Mouse (Mus musculus) MEL (cell line): ENCODE results near the gene Sptbn1. TPM values are rescaled to one million over a fixed set of nuclear protein-coding genes. Genes with fewer than 3 reads are reported as not detected.
A peak's percentile ranks its signal among the peaks of the same experiment; 100 is the strongest.

ENCODE experiments used
- DNase-seq: peaks from one replicate; pipeline ENCODE4 v3.0.0; 2011; ENCODE audit warnings: low read depth, low spot score
- H3K27ac ChIP-seq: 2 replicates; pipeline ENCODE4 v1.5.1; 2012; ENCODE audit warnings: low read depth, mild to moderate bottlenecking, control low read depth, low read length, moderate library complexity; ENCODE audit not compliant: control insufficient read depth
- H3K27me3 ChIP-seq, 2 experiments: fragments of 150-350 bp in 1 of 2; sonication (generic) in 1 of 2; 2 replicates each; pipeline ENCODE4 v1.6.1; 2012; ENCODE audit warnings: low read length in 2 of 2, mild to moderate bottlenecking in 2 of 2, improper control_type of control experiment in 1 of 2, moderate library complexity in 1 of 2; ENCODE audit not compliant: insufficient read depth in 2 of 2, control insufficient read depth in 1 of 2
- H3K36me3 ChIP-seq, 2 experiments: 2 replicates each; pipeline ENCODE4 v1.6.1; 2012 to 2014; ENCODE audit warnings: low read length in 2 of 2, improper control_type of control experiment in 1 of 2, inconsistent platforms in 1 of 2, mild to moderate bottlenecking in 1 of 2; ENCODE audit not compliant: insufficient read depth in 2 of 2, control insufficient read depth in 1 of 2
- H3K4me1 ChIP-seq, 2 experiments: fragments of 150-350 bp in 1 of 2; sonication (generic) in 1 of 2; 2 replicates each; pipeline ENCODE4 v1.6.1; 2012; ENCODE audit warnings: low read length in 2 of 2, improper control_type of control experiment in 1 of 2, mild to moderate bottlenecking in 1 of 2; ENCODE audit not compliant: insufficient read depth in 2 of 2, control insufficient read depth in 1 of 2
- H3K4me3 ChIP-seq, 2 experiments: fragments of 150-350 bp in 1 of 2; sonication (generic) in 1 of 2; 2 replicates each; pipeline ENCODE4 v1.5.1; 2012; ENCODE audit warnings: low read depth in 2 of 2, low read length in 2 of 2, mild to moderate bottlenecking in 2 of 2, moderate library complexity in 2 of 2, control low read depth in 1 of 2, improper control_type of control experiment in 1 of 2; ENCODE audit not compliant: control insufficient read depth in 1 of 2, insufficient read depth in 1 of 2
- H3K79me2 ChIP-seq: 2 replicates; pipeline ENCODE4 v1.6.1; 2012; ENCODE audit warnings: mild to moderate bottlenecking, low read length, moderate library complexity; ENCODE audit not compliant: control insufficient read depth, poor library complexity, insufficient read depth
- H3K9ac ChIP-seq: 2 replicates; pipeline ENCODE4 v1.6.1; 2012; ENCODE audit warnings: low read depth, mild to moderate bottlenecking, control low read depth, low read length, moderate library complexity; ENCODE audit not compliant: control insufficient read depth, poor library complexity, severe bottlenecking
- H3K9me3 ChIP-seq: fragments of 150-350 bp; sonication (generic); replicated peaks from 2 replicates; pipeline ENCODE4 v1.6.1; 2012; ENCODE audit warnings: mild to moderate bottlenecking, low read length, improper control_type of control experiment, moderate library complexity; ENCODE audit not compliant: insufficient read depth
- CTCF ChIP-seq, 3 experiments: IDR thresholded peaks in 2 of 3; conservative IDR thresholded peaks in 1 of 3; 2 replicates each; pipeline ENCODE4 v1.5.1; 2011 to 2012; ENCODE audit warnings: low read length in 3 of 3, low read depth in 2 of 3, mild to moderate bottlenecking in 2 of 3, improper control_type of control experiment in 1 of 3, inconsistent platforms in 1 of 3, mixed read lengths in 1 of 3, moderate library complexity in 1 of 3; ENCODE audit not compliant: control insufficient read depth in 1 of 3, insufficient read depth in 1 of 3, poor library complexity in 1 of 3, severe bottlenecking in 1 of 3
- E2F4 ChIP-seq: IDR thresholded peaks from 2 replicates; pipeline ENCODE4 v1.6.1; 2011; ENCODE audit warnings: low read depth, low read length, improper control_type of control experiment, borderline replicate concordance
- ELF1 ChIP-seq: IDR thresholded peaks from 2 replicates; pipeline ENCODE4 v1.6.1; 2014; ENCODE audit warnings: low read depth, mild to moderate bottlenecking, inconsistent platforms, low read length, improper control_type of control experiment, moderate library complexity
- ETS1 ChIP-seq: IDR thresholded peaks from 2 replicates; pipeline ENCODE4 v1.6.1; 2012; ENCODE audit warnings: low read depth, mild to moderate bottlenecking, inconsistent platforms, low read length, improper control_type of control experiment, moderate library complexity
- GATA1 ChIP-seq: IDR thresholded peaks from 2 replicates; pipeline ENCODE4 v1.6.1; 2011; ENCODE audit warnings: low read depth, low read length, improper control_type of control experiment
- HCFC1 ChIP-seq: IDR thresholded peaks from 2 replicates; pipeline ENCODE4 v1.6.1; 2012; ENCODE audit warnings: low read depth, mild to moderate bottlenecking, inconsistent platforms, low read length, improper control_type of control experiment, moderate library complexity
- MAX ChIP-seq: IDR thresholded peaks from 2 replicates; pipeline ENCODE4 v1.6.1; 2011; ENCODE audit warnings: low read length, improper control_type of control experiment
- MEF2A ChIP-seq: IDR thresholded peaks from 2 replicates; pipeline ENCODE4 v1.6.1; 2014; ENCODE audit warnings: low read depth, mild to moderate bottlenecking, inconsistent platforms, low read length, improper control_type of control experiment; ENCODE audit not compliant: poor library complexity, insufficient replicate concordance, severe bottlenecking; ENCODE audit errors: extremely low read depth
- MYB ChIP-seq: IDR thresholded peaks from 2 replicates; pipeline ENCODE4 v1.6.1; 2011; ENCODE audit warnings: mild to moderate bottlenecking, low read depth, low read length, improper control_type of control experiment
- POLR2A ChIP-seq, 2 experiments: IDR thresholded peaks; 2 replicates each; pipeline ENCODE4 v1.6.1; 2011 to 2012; ENCODE audit warnings: low read length in 2 of 2, mild to moderate bottlenecking in 2 of 2, control low read depth in 1 of 2, improper control_type of control experiment in 1 of 2, low read depth in 1 of 2, moderate library complexity in 1 of 2; ENCODE audit not compliant: control insufficient read depth in 1 of 2, insufficient read depth in 1 of 2, poor library complexity in 1 of 2
- RCOR1 ChIP-seq: IDR thresholded peaks from 2 replicates; pipeline ENCODE4 v1.6.1; 2012; ENCODE audit warnings: low read depth, mild to moderate bottlenecking, inconsistent platforms, low read length, improper control_type of control experiment
- SMC3 ChIP-seq: IDR thresholded peaks from 2 replicates; pipeline ENCODE4 v1.6.1; 2011; ENCODE audit warnings: low read depth, low read length, improper control_type of control experiment
- TBP ChIP-seq: IDR thresholded peaks from 2 replicates; pipeline ENCODE4 v1.8.0; 2011; ENCODE audit warnings: low read depth, low read length, improper control_type of control experiment
- UBTF ChIP-seq: IDR thresholded peaks from 2 replicates; pipeline ENCODE4 v1.6.1; 2012; ENCODE audit warnings: low read depth, mild to moderate bottlenecking, inconsistent platforms, low read length, improper control_type of control experiment, moderate library complexity, borderline replicate concordance; ENCODE audit not compliant: insufficient read depth
- ZC3H11A ChIP-seq: IDR thresholded peaks from 2 replicates; pipeline ENCODE4 v1.6.1; 2012; ENCODE audit warnings: low read depth, mild to moderate bottlenecking, inconsistent platforms, low read length, improper control_type of control experiment
- ZKSCAN1 ChIP-seq: IDR thresholded peaks from 2 replicates; pipeline ENCODE4 v1.6.1; 2012; ENCODE audit warnings: low read depth, mild to moderate bottlenecking, inconsistent platforms, low read length, improper control_type of control experiment, moderate library complexity
- ZMIZ1 ChIP-seq: IDR thresholded peaks from 2 replicates; pipeline ENCODE4 v1.6.1; 2012; ENCODE audit warnings: low read depth, mild to moderate bottlenecking, inconsistent platforms, low read length, improper control_type of control experiment, moderate library complexity
- polyA plus RNA-seq, 2 experiments: library from polyadenylated mRNA; stranded (reverse) in 1 of 2; unstranded in 1 of 2; fragments of >175 nt in 1 of 2; fragments of >200 nt in 1 of 2; gene quantifications; 2 replicates each; pipeline versions ENCODE4 v1.2.1 to v1.2.4; 2012; ENCODE audit warnings: low replicate concordance in 2 of 2, low read depth in 1 of 2; ENCODE audit not compliant: insufficient read length in 2 of 2, insufficient read depth in 1 of 2, missing spikeins in 1 of 2
- total RNA-seq: library from RNA; depleted of rRNA; stranded (reverse); fragments of 300-350 nt; gene quantifications from 2 replicates; pipeline ENCODE4 v1.2.3, GENCODE M21; 2012

The Sptbn1 gene
- total and polyA plus RNA-seq, 3 experiments: 14.6 to 20.2 TPM; not detected in 1

- no peak; the same call in 1 of the 2 replicates for TF ChIP-seq E2F4
- TF ChIP-seq MYB: no peak
- no peak for TF ChIP-seq ZC3H11A
- TF ChIP-seq ETS1: peak; percentile 84
- TF ChIP-seq UBTF: no peak
- peak; percentile 81; the same call in 1 of the 2 replicates for TF ChIP-seq MAX
- TF ChIP-seq ELF1: peak; percentile 77; the same call in 1 of the 2 replicates
- TF ChIP-seq GATA1: peak; percentile 37; the same call in 1 of the 2 replicates
- no peak; the same call in 1 of the 2 replicates for TF ChIP-seq TBP
- no peak for TF ChIP-seq ZKSCAN1
- TF ChIP-seq, all 39 proteins: peak for 18
Observed at GRCm38 (mm10) chr11:30198091-30198675, 69.8 kb downstream of the Sptbn1 start (continued).

GRCm38 (mm10) chr11:30197564-30198090 lies 70.3 kb downstream of the Sptbn1 start:
- H3K9me3 ChIP-seq: no peaks in the 10 kb centered on the region
- TF ChIP-seq SMC3 (no peak), UBTF (0 out of 2 replicates have a peak, but pooled peaks have one; percentile 54)
- TF ChIP-seq, all 39 proteins: peak for 1
- Histone ChIP-seq H3K4me1 (peaks cover 2 to 14% of the 10 kb centered on the region in 2 experiments; a peak in 3 of 4 replicates), H3K4me3 (peak overlapping the region; percentile 80 to 96), H3K27me3 (no peaks in the 10 kb centered on the region), H3K36me3 (peaks cover 0 to 21% of the 10 kb centered on the region in 2 experiments; a peak in 2 of 4 replicates), H3K9ac (peak overlapping the region; percentile 81), H3K27ac (peak overlapping the region; percentile 83), H3K79me2 (peaks cover 7% of the 10 kb centered on the region; the same call in 1 of the 2 replicates)
- no peak for DNase-seq

GRCm38 (mm10) chr11:30196368-30197070 lies 71.5 kb downstream of the Sptbn1 start:
- Histone ChIP-seq H3K4me1 (peaks cover 2 to 14% of the 10 kb centered on the region in 2 experiments; a peak in 3 of 4 replicates), H3K9ac (no peak overlapping the region), H3K36me3 (peaks cover 0 to 21% of the 10 kb centered on the region in 2 experiments; a peak in 2 of 4 replicates), H3K9me3 (no peaks in the 10 kb centered on the region), H3K27me3 (no peaks in the 10 kb centered on the region), H3K79me2 (peaks cover 7% of the 10 kb centered on the region; the same call in 1 of the 2 replicates), H3K27ac (no peak overlapping the region), H3K4me3 (no peak overlapping the region)
- TF ChIP-seq MEF2A (no peak), HCFC1 (no peak), RCOR1 (no peak), ZMIZ1 (no peak), POLR2A (IDR thresholded peaks at IDR 0.05; ENCODE audit: control insufficient read depth in 1 of 2, insufficient read depth in 1 of 2, low read depth in 1 of 2, low read length in 2 of 2, poor library complexity in 1 of 2) (no peak), CTCF (IDR thresholded peaks at IDR 0.05 in 2 of 3, conservative IDR thresholded peaks at IDR 0.05 in 1 of 3; ENCODE audit: control insufficient read depth in 1 of 3, insufficient read depth in 1 of 3, low read depth in 2 of 3, low read length in 3 of 3, poor library complexity in 1 of 3, severe bottlenecking in 1 of 3) (no peak)
- no peak for DNase-seq
